ENCODE assay signal across 37 mouse cellular contexts in the genomic region with DNA sequence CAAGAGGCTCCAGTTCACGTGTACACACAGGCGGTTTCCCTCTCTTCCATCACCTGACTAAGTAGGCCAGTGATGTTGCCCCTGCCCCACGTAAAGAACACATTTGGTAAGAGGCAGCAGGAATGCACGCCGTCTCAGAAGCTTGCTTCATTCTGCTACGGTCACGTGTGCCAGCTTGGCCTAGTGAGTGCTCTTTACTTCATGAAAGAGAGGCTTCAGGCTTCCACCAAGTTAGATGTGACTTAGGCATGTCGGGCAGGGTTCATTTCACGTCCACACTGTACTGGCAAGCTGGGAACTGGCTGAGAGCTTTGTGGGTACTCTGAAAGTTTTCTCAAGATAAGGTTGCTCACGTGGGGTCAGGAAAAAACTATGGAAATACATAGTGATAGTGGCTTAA. TPM values are rescaled to one million over a fixed set of nuclear protein-coding genes. Genes with fewer than 3 reads are reported as not detected.
A peak's percentile ranks its signal among the peaks of the same experiment; 100 is the strongest.
DNase-seq lines count a peak whose midpoint lies in the region; ATAC-seq and TF ChIP-seq lines count a peak whose summit lies in the region.
"Had no signal": no experiment of that assay in that cellular context is flagged by ENCODE, and none has a peak within 500 bp of the region (broad histone marks: within the 10 kb centered on the region; RNA-seq: fewer than 3 reads in every experiment).

No protein-coding gene starts in this region.

- H3K4me3 ChIP-seq in lung, postnatal 0 days (ENCODE audit: low read depth, low read length), result no peak overlapping the region
- no peak overlapping the region for H3K4me3 ChIP-seq in lung, adult 2 months (replicated peaks; ENCODE audit: extremely low read depth, low read depth, low read length)
- no peak overlapping the region for H3K4me3 ChIP-seq in embryonic facial prominence, embryonic 10.5 days
- H3K4me3 ChIP-seq: forebrain, embryonic 10.5 days; forebrain, embryonic 13.5 days; gastrocnemius, adult 2 months; heart, adult 2 months; heart, embryonic 10.5 days; heart, embryonic 13.5 days had no signal

- no peak overlapping the region for H3K27ac ChIP-seq in lung, postnatal 0 days (ENCODE audit: low read length)
- no peak overlapping the region for H3K27ac ChIP-seq in embryonic facial prominence, embryonic 10.5 days (replicated peaks)
- H3K27ac ChIP-seq: forebrain, embryonic 10.5 days; forebrain, embryonic 13.5 days; gastrocnemius, adult 2 months; heart, adult 2 months; heart, embryonic 10.5 days; heart, embryonic 13.5 days; hindbrain, embryonic 14.5 days; hindbrain, postnatal 0 days had no signal

- no peaks in the 10 kb centered on the region for H3K4me1 ChIP-seq in lung, postnatal 0 days (ENCODE audit: insufficient read depth, low read depth, low read length)
- H3K4me1 ChIP-seq in lung, adult 2 months (ENCODE audit: control insufficient read depth, insufficient read depth, low read length), result peaks cover 3% of the 10 kb centered on the region; the same call in 1 of the 2 replicates
- no peaks in the 10 kb centered on the region for H3K4me1 ChIP-seq in embryonic facial prominence, embryonic 10.5 days
- H3K4me1 ChIP-seq: forebrain, embryonic 10.5 days; forebrain, embryonic 13.5 days; heart, embryonic 13.5 days had no signal

- TF ChIP-seq POLR2A in lung, adult 2 months (IDR thresholded peaks at IDR 0.05; ENCODE audit: borderline replicate concordance, extremely low read depth, low read depth, low read length), result no peak

- peak; percentile 87 for ATAC-seq in lung, postnatal 0 days
- ATAC-seq in granulocyte monocyte progenitor cell, adult 5-6 weeks (replicated peaks; ENCODE audit: poor library complexity, severe bottlenecking), result peak; percentile 21
- ATAC-seq in megakaryocyte progenitor cell, adult 5-6 weeks (replicated peaks; ENCODE audit: poor library complexity), result 0 out of 2 replicates have a peak, but pooled peaks have one; percentile 9
- ATAC-seq: forebrain, embryonic 13.5 days; forebrain, postnatal 0 days; hindbrain, postnatal 0 days; Patski had no signal

- no peaks in the 10 kb centered on the region for H3K36me3 ChIP-seq in lung, postnatal 0 days (ENCODE audit: insufficient read depth, low read length)
- peaks cover 23% of the 10 kb centered on the region for H3K36me3 ChIP-seq in embryonic facial prominence, embryonic 10.5 days (replicated peaks)

- no peak for TF ChIP-seq CTCF in lung, postnatal 0 days (IDR thresholded peaks at IDR 0.05)
- no peak for TF ChIP-seq CTCF in lung, adult 2 months (IDR thresholded peaks at IDR 0.05; ENCODE audit: insufficient read depth, low read length)

- no peaks in the 10 kb centered on the region for H3K9me3 ChIP-seq in lung, postnatal 0 days (ENCODE audit: low read length)
- H3K9me3 ChIP-seq in embryonic facial prominence, embryonic 10.5 days, result no peaks in the 10 kb centered on the region
- H3K9me3 ChIP-seq: forebrain, embryonic 10.5 days; forebrain, embryonic 13.5 days; G1E; heart, embryonic 10.5 days; heart, embryonic 13.5 days had no signal

- no peak overlapping the region for H3K9ac ChIP-seq in lung, postnatal 0 days (replicated peaks; ENCODE audit: low read depth)
- H3K9ac ChIP-seq: forebrain, embryonic 13.5 days; forebrain, postnatal 0 days; heart, embryonic 13.5 days; hindbrain, embryonic 14.5 days had no signal

- peak; percentile 54 for DNase-seq in lung, postnatal 0 days (ENCODE audit: low spot score)
- DNase-seq in lung, adult 2 months, result no peak
- DNase-seq in lung, postnatal 25 days (ENCODE audit: low spot score), result peak; percentile 28
- no peak for DNase-seq in gastrocnemius, postnatal 36 days
- DNase-seq in embryonic facial prominence, embryonic 10.5 days (ENCODE audit: low spot score), result no peak
- DNase-seq: adrenal gland, postnatal 10 days; adrenal gland, postnatal 36 days; B cell, adult 2 months; cerebellum, adult 18-20 months; cerebellum, adult 9-11 months; cerebellum, postnatal 25 days; embryo, embryonic 11 days; forebrain, postnatal 0 days; gastrocnemius, adult 2 months; gastrocnemius, postnatal 14 days; heart, adult 2 months; heart, postnatal 14 days; heart, postnatal 4 days had no signal

- 0 out of 2 replicates have a peak, but pooled peaks have one; percentile 30 for TF ChIP-seq EP300 in lung, postnatal 0 days (IDR thresholded peaks at IDR 0.05)

- H3K4me2 ChIP-seq in lung, postnatal 0 days (replicated peaks; ENCODE audit: low read depth, low read length), result no peak overlapping the region
- H3K4me2 ChIP-seq: forebrain, embryonic 13.5 days; heart, embryonic 13.5 days; hindbrain, embryonic 14.5 days had no signal

- intact Hi-C loops in gastrocnemius, postnatal 36 days (cut with DNase I), result no loop called here

- no peaks in the 10 kb centered on the region for H3K27me3 ChIP-seq in lung, postnatal 0 days (replicated peaks; ENCODE audit: insufficient read depth, low read length)
- no peaks in the 10 kb centered on the region for H3K27me3 ChIP-seq in embryonic facial prominence, embryonic 10.5 days (replicated peaks; ENCODE audit: low read depth, poor library complexity, severe bottlenecking)
- H3K27me3 ChIP-seq: CH12.LX; forebrain, embryonic 13.5 days; heart, embryonic 13.5 days; Patski had no signal

- WGBS in lung, postnatal 0 days, result 73% methylated on average over 10 of the region's 10 CpGs
- 80% methylated on average over 10 of the region's 10 CpGs for WGBS in lung, adult 2 months
- WGBS in embryonic facial prominence, embryonic 10.5 days, result 92% methylated on average over 10 of the region's 10 CpGs

RNA-seq across cellular contexts. Expression of gene Nfatc3, which starts 19.9 kb away (rescaled TPM):
- 3.4 and 4.2 TPM in 2 replicates for polyA plus RNA-seq in lung, postnatal 0 days (2015; fragmentation: Nextera tagmentation; extraction: Ambion mirVana)
- 17.7 and 19.9 TPM in 2 replicates for polyA plus RNA-seq in lung, adult 2 months (2012; rRNA removed)
- 74.1 and 86.3 TPM in 2 replicates for total RNA-seq in granulocyte monocyte progenitor cell, adult 5-6 weeks (2014; fragmentation: Nextera tagmentation)
- 31.7 and 32.7 TPM in 2 replicates for total RNA-seq in granulocyte monocyte progenitor cell, adult 5-6 weeks (2017)
- 112 and 126 TPM in 2 replicates for total RNA-seq in megakaryocyte progenitor cell, adult 5-6 weeks (2015)
- 25.2 and 32.7 TPM in 2 replicates for total RNA-seq in megakaryocyte progenitor cell, adult 5-6 weeks (2017)
- 10 to 100 TPM; 19.5 to 22.8 TPM for total RNA-seq in gastrocnemius, postnatal 36 days (2021)
- polyA plus RNA-seq in embryonic facial prominence, embryonic 10.5 days (2016; fragmentation: Nextera tagmentation; extraction: Ambion mirVana), result 6.8 and 7.3 TPM in 2 replicates

RNA-seq across cellular contexts. Expression of gene Ddx28, which starts 27.0 kb away (rescaled TPM):
- 10.5 and 11.4 TPM in 2 replicates for polyA plus RNA-seq in lung, postnatal 0 days (2015; fragmentation: Nextera tagmentation; extraction: Ambion mirVana)
- polyA plus RNA-seq in lung, adult 2 months (2012; rRNA removed), result 6.5 and 6.7 TPM in 2 replicates
- total RNA-seq in granulocyte monocyte progenitor cell, adult 5-6 weeks (2014; fragmentation: Nextera tagmentation), result 5.6 and 11.6 TPM in 2 replicates
- total RNA-seq in granulocyte monocyte progenitor cell, adult 5-6 weeks (2017), result 15.1 and 20.2 TPM in 2 replicates
- total RNA-seq in megakaryocyte progenitor cell, adult 5-6 weeks (2015), result 8.6 and 12.0 TPM in 2 replicates
- 18.2 and 20.8 TPM in 2 replicates for total RNA-seq in megakaryocyte progenitor cell, adult 5-6 weeks (2017)
- total RNA-seq in gastrocnemius, postnatal 36 days (2021), result 1 to 10 TPM; 8.2 to 9.6 TPM
- polyA plus RNA-seq in embryonic facial prominence, embryonic 10.5 days (2016; fragmentation: Nextera tagmentation; extraction: Ambion mirVana), result 22.3 and 23.6 TPM in 2 replicates

RNA-seq across cellular contexts. Expression of gene Dpep2nb, which starts 32.9 kb away (rescaled TPM):
- polyA plus RNA-seq in lung, postnatal 0 days (2015; fragmentation: Nextera tagmentation; extraction: Ambion mirVana), result 0.12 TPM in 1 of 2 replicates, not detected in the other
- not detected in 2 replicates for polyA plus RNA-seq in lung, adult 2 months (2012; rRNA removed)
- not detected in 2 replicates for total RNA-seq in granulocyte monocyte progenitor cell, adult 5-6 weeks (2014; fragmentation: Nextera tagmentation)
- 0.39 TPM in 1 of 2 replicates, not detected in the other for total RNA-seq in granulocyte monocyte progenitor cell, adult 5-6 weeks (2017)
- total RNA-seq in megakaryocyte progenitor cell, adult 5-6 weeks (2015), result not detected in 2 replicates
- not detected in 2 replicates for total RNA-seq in megakaryocyte progenitor cell, adult 5-6 weeks (2017)
- total RNA-seq in gastrocnemius, postnatal 36 days (2021), result not detected
- not detected in 2 replicates for polyA plus RNA-seq in embryonic facial prominence, embryonic 10.5 days (2016; fragmentation: Nextera tagmentation; extraction: Ambion mirVana)
- total RNA-seq: adrenal gland, adult 18-20 months; adrenal gland, postnatal 10 days; CH12.LX; forebrain, postnatal 0 days; gastrocnemius, adult 2 months; gastrocnemius, postnatal 14 days; heart, adult 2 months; heart, postnatal 14 days; heart, postnatal 4 days; hindbrain, postnatal 0 days had no signal
- polyA plus RNA-seq: embryonic facial prominence, embryonic 11.5 days; embryonic facial prominence, embryonic 14.5 days; forebrain, embryonic 10.5 days; forebrain, embryonic 13.5 days; forebrain, postnatal 0 days; frontal cortex, adult 2 months; G1E; gonadal fat pad, adult 2 months; heart, adult 2 months; heart, embryonic 10.5 days; hindbrain, embryonic 14.5 days; hindbrain, postnatal 0 days had no signal

RNA-seq across cellular contexts. Expression of gene Dus2, which starts 47.6 kb away (rescaled TPM):
- polyA plus RNA-seq in lung, postnatal 0 days (2015; fragmentation: Nextera tagmentation; extraction: Ambion mirVana), result 7.4 and 8.8 TPM in 2 replicates
- 5.5 and 10.3 TPM in 2 replicates for polyA plus RNA-seq in lung, adult 2 months (2012; rRNA removed)
- total RNA-seq in granulocyte monocyte progenitor cell, adult 5-6 weeks (2014; fragmentation: Nextera tagmentation), result 8.3 and 9.6 TPM in 2 replicates
- total RNA-seq in granulocyte monocyte progenitor cell, adult 5-6 weeks (2017), result 10.8 and 20.1 TPM in 2 replicates
- total RNA-seq in megakaryocyte progenitor cell, adult 5-6 weeks (2015), result 7.9 and 12.0 TPM in 2 replicates
- total RNA-seq in megakaryocyte progenitor cell, adult 5-6 weeks (2017), result 10.8 and 20.3 TPM in 2 replicates
- total RNA-seq in gastrocnemius, postnatal 36 days (2021), result 1 to 10 TPM; 9.7 to 10.0 TPM
- polyA plus RNA-seq in embryonic facial prominence, embryonic 10.5 days (2016; fragmentation: Nextera tagmentation; extraction: Ambion mirVana), result 21.0 and 24.9 TPM in 2 replicates

RNA-seq across cellular contexts. Expression of gene Dpep3, which starts 59.5 kb away (rescaled TPM):
- 0.13 TPM in 1 of 2 replicates, not detected in the other for polyA plus RNA-seq in lung, postnatal 0 days (2015; fragmentation: Nextera tagmentation; extraction: Ambion mirVana)
- polyA plus RNA-seq in lung, adult 2 months (2012; rRNA removed), result 0.30 and 0.55 TPM in 2 replicates
- not detected in 2 replicates for total RNA-seq in granulocyte monocyte progenitor cell, adult 5-6 weeks (2014; fragmentation: Nextera tagmentation)
- not detected in 2 replicates for total RNA-seq in granulocyte monocyte progenitor cell, adult 5-6 weeks (2017)
- not detected in 2 replicates for total RNA-seq in megakaryocyte progenitor cell, adult 5-6 weeks (2015)
- not detected in 2 replicates for total RNA-seq in megakaryocyte progenitor cell, adult 5-6 weeks (2017)
- total RNA-seq in gastrocnemius, postnatal 36 days (2021), result not detected
- not detected in 2 replicates for polyA plus RNA-seq in embryonic facial prominence, embryonic 10.5 days (2016; fragmentation: Nextera tagmentation; extraction: Ambion mirVana)
- total RNA-seq: adrenal gland, adult 18-20 months; adrenal gland, postnatal 10 days; adrenal gland, postnatal 36 days; CH12.LX; common myeloid progenitor, adult 5-6 weeks; forebrain, postnatal 0 days; gastrocnemius, postnatal 14 days; heart, adult 2 months; heart, postnatal 14 days; heart, postnatal 4 days; hindbrain, postnatal 0 days had no signal
- polyA plus RNA-seq: embryonic facial prominence, embryonic 11.5 days; embryonic facial prominence, embryonic 14.5 days; forebrain, embryonic 10.5 days; forebrain, embryonic 13.5 days; forebrain, postnatal 0 days; frontal cortex, adult 2 months; G1E; heart, embryonic 10.5 days; heart, embryonic 13.5 days; heart, embryonic 16.5 days; hindbrain, embryonic 11.5 days; hindbrain, embryonic 14.5 days; hindbrain, postnatal 0 days; Patski had no signal

Comparison
In these comparisons a context has a peak if more than half of its experiments do, and no peak if none do; other contexts are left out.
1. DNase-seq: peak in lung, postnatal 0 days (single experiment) and lung, postnatal 25 days (single experiment); none in lung, adult 2 months (single experiment), gastrocnemius, postnatal 36 days (0 of 2) and embryonic facial prominence, embryonic 10.5 days (single experiment).
2. ATAC-seq: peak in every context shown above with its lines; median percentile 87 in lung, postnatal 0 days; 21 in granulocyte monocyte progenitor cell, adult 5-6 weeks; 9 in megakaryocyte progenitor cell, adult 5-6 weeks.